Comparison of ENCODE assay signal across 8 mouse cellular contexts in the genomic region with DNA sequence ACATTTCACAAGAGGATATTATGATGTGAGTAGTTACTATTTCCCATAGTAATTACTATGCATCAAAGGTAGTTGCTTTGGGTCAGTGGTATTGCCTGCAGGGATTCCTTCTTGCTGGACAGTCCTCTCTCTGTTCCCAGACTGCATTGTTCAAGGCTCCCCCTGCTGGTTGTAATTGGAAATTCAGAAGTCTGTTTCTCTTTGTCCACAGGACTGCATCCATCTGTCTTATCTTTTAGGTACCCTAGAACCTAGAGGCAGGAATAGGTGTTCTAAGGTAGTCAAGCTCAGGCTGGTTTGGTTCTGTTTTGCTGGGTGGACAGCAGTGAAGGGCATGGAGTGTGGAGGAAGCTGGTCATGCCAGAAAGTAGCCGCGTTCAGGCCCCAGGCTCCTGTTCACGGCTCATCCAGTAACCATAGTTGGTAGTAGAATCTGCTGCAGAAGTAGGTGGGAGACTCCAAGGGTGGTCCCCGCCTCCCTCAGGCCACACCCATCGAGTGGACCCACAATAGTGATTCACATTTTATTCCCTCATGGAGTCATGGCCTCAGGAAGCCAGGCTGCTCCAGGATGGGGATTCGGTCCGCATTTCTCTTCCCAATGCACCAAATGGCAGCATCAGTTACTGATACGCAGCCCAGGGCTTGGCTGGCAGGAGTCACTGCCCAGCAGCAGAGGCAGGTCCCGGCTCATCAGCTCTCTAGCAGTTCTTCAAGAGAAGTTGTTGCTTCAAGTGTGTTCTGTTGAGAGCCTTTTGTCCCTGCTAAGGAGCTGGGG. TPM values are rescaled to one million over a fixed set of nuclear protein-coding genes. Genes with fewer than 3 reads are reported as not detected.
DNase-seq lines count a peak whose midpoint lies in the region; ATAC-seq and TF ChIP-seq lines count a peak whose summit lies in the region.

No protein-coding gene starts in this region.

- H3K79me2 ChIP-seq in heart, adult 2 months (replicated peaks; ENCODE audit: control insufficient read depth, insufficient read depth, low read length), result no peaks in the 10 kb centered on the region

- TF ChIP-seq EP300 in heart, adult 2 months (IDR thresholded peaks at IDR 0.05; ENCODE audit: insufficient read depth, low read depth, low read length), result no peak

- 74% methylated on average over 9 of the region's 9 CpGs for WGBS in heart, adult 2 months
- WGBS in kidney, embryonic 16.5 days, result 72% methylated on average over 9 of the region's 9 CpGs

- no peak overlapping the region for H3K4me2 ChIP-seq in kidney, embryonic 16.5 days (replicated peaks; ENCODE audit: low read depth, low read length)

- no peaks in the 10 kb centered on the region for H3K36me3 ChIP-seq in heart, adult 2 months (ENCODE audit: control insufficient read depth, insufficient read depth, low read length)
- H3K36me3 ChIP-seq in kidney, embryonic 16.5 days (ENCODE audit: insufficient read depth, low read length), result no peaks in the 10 kb centered on the region

- ATAC-seq in kidney, embryonic 16.5 days (ENCODE audit: low FRiP score, low TSS enrichment), result peak; percentile 65; the same call in 1 of the 2 replicates
- ATAC-seq in megakaryocyte progenitor cell, adult 5-6 weeks (replicated peaks; ENCODE audit: poor library complexity), result peak; percentile 83

- intact Hi-C loops in left cerebral cortex, postnatal 4 days (cut with DNase I), result no loop called here
- intact Hi-C loops in left cerebral cortex, postnatal 36 days (cut with DNase I), result loop anchor here (10.0 kb wide), 1 partner anchor 294 kb away; no protein-coding TSS in a partner anchor
- intact Hi-C loops in heart, adult 2 months (cut with DNase I), result loop anchor here (2.0 to 10.0 kb wide), 3 partner anchors 52 to 394 kb away; a partner anchor contains a TSS

- TF ChIP-seq POLR2A in heart, adult 2 months (IDR thresholded peaks at IDR 0.05; ENCODE audit: insufficient read depth, low read depth, low read length), result no peak

- no peaks in the 10 kb centered on the region for H3K27me3 ChIP-seq in heart, adult 2 months (ENCODE audit: control insufficient read depth, insufficient read depth, low read length)
- H3K27me3 ChIP-seq in kidney, embryonic 16.5 days (ENCODE audit: insufficient read depth, low read length), result no peaks in the 10 kb centered on the region

- no peaks in the 10 kb centered on the region; the same call in 1 of the 2 replicates for H3K4me1 ChIP-seq in heart, adult 2 months (ENCODE audit: control insufficient read depth, insufficient read depth, low read length)
- H3K4me1 ChIP-seq in kidney, embryonic 16.5 days (ENCODE audit: insufficient read depth, low read length), result no peaks in the 10 kb centered on the region

- peak; percentile 91 for TF ChIP-seq CTCF in heart, adult 2 months (IDR thresholded peaks at IDR 0.05)

- H3K4me3 ChIP-seq in heart, adult 2 months, result no peak overlapping the region
- H3K4me3 ChIP-seq in kidney, embryonic 16.5 days (ENCODE audit: low read length), result no peak overlapping the region

- no peaks in the 10 kb centered on the region for H3K9me3 ChIP-seq in kidney, embryonic 16.5 days (ENCODE audit: low read length)

- H3K9ac ChIP-seq in heart, adult 2 months (ENCODE audit: low read depth, low read length), result no peak overlapping the region
- no peak overlapping the region for H3K9ac ChIP-seq in kidney, embryonic 16.5 days (replicated peaks; ENCODE audit: low read length)

- H3K27ac ChIP-seq in heart, adult 2 months, result no peak overlapping the region
- no peak overlapping the region for H3K27ac ChIP-seq in kidney, embryonic 16.5 days (ENCODE audit: low read length)

- DNase-seq in left cerebral cortex, postnatal 4 days, result peak; percentile 41
- DNase-seq in left cerebral cortex, postnatal 36 days (ENCODE audit: low spot score in 2 of 2), result no peak
- peak; percentile 33 for DNase-seq in MEL-GATA-1-ER (ENCODE audit: extremely low read depth, low read depth)
- peak; percentile 53 for DNase-seq in cerebellum, adult 9-10 months
- DNase-seq in heart, adult 2 months, result peak; percentile 15 to 27
- DNase-seq in thymus, postnatal 0 days (ENCODE audit: low spot score), result peak; percentile 61

RNA-seq across cellular contexts. Expression of a gene that starts 51.7 kb away (rescaled TPM):
- total RNA-seq in left cerebral cortex, postnatal 4 days (2021), result 100 to 1,000 TPM; 537 to 571 TPM
- total RNA-seq in left cerebral cortex, postnatal 36 days (2021), result 100 to 1,000 TPM; 283 to 320 TPM
- 100 to 1,000 TPM; 190 to 204 TPM for total RNA-seq in heart, adult 2 months (2021)
- 56.1 and 94.6 TPM in 2 replicates for polyA plus RNA-seq in heart, adult 2 months (2012; rRNA removed)
- polyA plus RNA-seq in kidney, embryonic 16.5 days (2015; fragmentation: Nextera tagmentation; extraction: Ambion mirVana), result 324 and 325 TPM in 2 replicates
- 402 and 462 TPM in 2 replicates for total RNA-seq in megakaryocyte progenitor cell, adult 5-6 weeks (2015)
- 443 and 535 TPM in 2 replicates for total RNA-seq in megakaryocyte progenitor cell, adult 5-6 weeks (2017)
- polyA plus RNA-seq in thymus, postnatal 0 days (2015; fragmentation: Nextera tagmentation; extraction: Ambion mirVana), result 212 and 231 TPM in 2 replicates

Comparison
In these comparisons a context has a peak if more than half of its experiments do, and no peak if none do; other contexts are left out.
1. DNase-seq: peak in left cerebral cortex, postnatal 4 days (single experiment), MEL-GATA-1-ER (single experiment), cerebellum, adult 9-10 months (single experiment), heart, adult 2 months (2 of 2) and thymus, postnatal 0 days (single experiment); none in left cerebral cortex, postnatal 36 days (0 of 2).